Mouse (Mus musculus) liver, adult 2 months (tissue): ENCODE results near the gene Neu2.

Experiments used
- CTCF ChIP-seq: fragments of 200-500 bp; IDR thresholded peaks from 2 replicates; pipeline ENCODE4 v1.5.1; 2011; ENCODE audit warnings: low read depth, low read length, control low read depth
- POLR2A ChIP-seq: fragments of 200-500 bp; IDR thresholded peaks from 2 replicates; pipeline ENCODE4 v1.6.1; 2011; ENCODE audit warnings: low read length, control low read depth; ENCODE audit not compliant: insufficient read depth; ENCODE audit errors: extremely low read depth

GRCm38 (mm10) chr1:87505524-87505923 lies 4.2 kb upstream of the Neu2 start:
- no peak for TF ChIP-seq CTCF
- TF ChIP-seq POLR2A: no peak
